Mouse (Mus musculus): ENCODE data around the gene Srm.

Gene Srm

GRCm38 (mm10) chr4:148633395-148634061, 42.2 kb downstream of the Srm start:
- no peak for DNase-seq (ENCODE audit: low read depth in 1 of 2, low spot score in 2 of 2)

GRCm38 (mm10) chr4:148635309-148635708, 44.0 kb downstream of the Srm start:
- no peak for DNase-seq (ENCODE audit: low read depth in 1 of 2, low spot score in 2 of 2)

- DNase-seq (ENCODE audit: low read depth in 1 of 2, low spot score in 2 of 2) = no peak
Observed at GRCm38 (mm10) chr4:148638302-148638701, 47.0 kb downstream of the Srm start.

- DNase-seq (ENCODE audit: low read depth in 1 of 2, low spot score in 2 of 2) = no peak
Observed at GRCm38 (mm10) chr4:148639455-148639854, 48.2 kb downstream of the Srm start.

- DNase-seq (ENCODE audit: low read depth in 1 of 2, low spot score in 2 of 2) = no peak
Observed at GRCm38 (mm10) chr4:148641121-148641520, 49.8 kb downstream of the Srm start.

- DNase-seq (ENCODE audit: low read depth in 1 of 2, low spot score in 2 of 2) = no peak
Observed at GRCm38 (mm10) chr4:148643291-148644156, 52.2 kb downstream of the Srm start, which contains the start of gene Gm572. TSS of gene Gm572 (plus strand) at chr4:148643317.

- peak in 1 of 2 experiments; percentile 43 for DNase-seq (ENCODE audit: low read depth in 1 of 2, low spot score in 2 of 2)
Observed at GRCm38 (mm10) chr4:148644157-148644511, 52.8 kb downstream of the Srm start.
